Mouse (Mus musculus) liver, embryonic 15.5 days (tissue): ENCODE results near the gene Spg21. TPM values are rescaled to one million over a fixed set of nuclear protein-coding genes. Genes with fewer than 3 reads are reported as not detected.

Experiments used
- ATAC-seq: fragments of 200-750 bp; cut with Nextera tagmentation; 2 replicates; pipeline ENCODE4 v1.8.0; 2017; ENCODE audit warnings: moderate number of reproducible peaks, mild to moderate bottlenecking, moderate library complexity; ENCODE audit not compliant: insufficient read depth
- H3K27ac ChIP-seq: fragments of 300-500 bp; sonication (generic); replicated peaks from 2 replicates; pipeline ENCODE4 v1.5.1; 2015; ENCODE audit warnings: mild to moderate bottlenecking, inconsistent platforms
- H3K27me3 ChIP-seq: fragments of 300-500 bp; sonication (generic); 2 replicates; pipeline ENCODE4 v1.6.1; 2015; ENCODE audit warnings: mild to moderate bottlenecking, inconsistent platforms
- H3K36me3 ChIP-seq: fragments of 300-500 bp; sonication (generic); replicated peaks from 2 replicates; pipeline ENCODE4 v1.6.1; 2015; ENCODE audit warnings: moderate library complexity, mild to moderate bottlenecking, inconsistent platforms
- H3K4me1 ChIP-seq: fragments of 300-500 bp; sonication (generic); replicated peaks from 2 replicates; pipeline ENCODE4 v1.6.1; 2015; ENCODE audit warnings: inconsistent platforms
- H3K4me2 ChIP-seq: fragments of 300-500 bp; sonication (generic); 2 replicates; pipeline ENCODE4 v1.6.1; 2015; ENCODE audit warnings: moderate library complexity, mild to moderate bottlenecking, inconsistent platforms
- H3K4me3 ChIP-seq: fragments of 300-500 bp; sonication (generic); replicated peaks from 2 replicates; pipeline ENCODE4 v1.5.1; 2015; ENCODE audit warnings: mild to moderate bottlenecking, inconsistent platforms
- H3K9ac ChIP-seq: fragments of 300-500 bp; sonication (generic); 2 replicates; pipeline ENCODE4 v1.6.1; 2015; ENCODE audit warnings: moderate library complexity, mild to moderate bottlenecking, inconsistent platforms
- H3K9me3 ChIP-seq: fragments of 300-500 bp; sonication (generic); replicated peaks from 2 replicates; pipeline ENCODE4 v1.6.1; 2016; ENCODE audit warnings: inconsistent platforms
- WGBS: fragments of 180-500 bp; shearing (Covaris S2); methylation state at CpG from one replicate; pipeline ENCODE4 v1.1.7; 2015; ENCODE audit warnings: mixed read lengths; ENCODE audit not compliant: insufficient replicate concordance; 5-methylcytosine and 5-hydroxymethylcytosine counted together
- polyA plus RNA-seq: library from polyadenylated mRNA; unstranded; fragments of >200 nt; fragmentation: Nextera tagmentation; extraction: Ambion mirVana; gene quantifications from 2 replicates; pipeline ENCODE4 v1.2.1, GENCODE M21; 2015

Gene Spg21
- polyA plus RNA-seq, 1 experiment from 2014 or later, result 30.0 TPM

DNA sequence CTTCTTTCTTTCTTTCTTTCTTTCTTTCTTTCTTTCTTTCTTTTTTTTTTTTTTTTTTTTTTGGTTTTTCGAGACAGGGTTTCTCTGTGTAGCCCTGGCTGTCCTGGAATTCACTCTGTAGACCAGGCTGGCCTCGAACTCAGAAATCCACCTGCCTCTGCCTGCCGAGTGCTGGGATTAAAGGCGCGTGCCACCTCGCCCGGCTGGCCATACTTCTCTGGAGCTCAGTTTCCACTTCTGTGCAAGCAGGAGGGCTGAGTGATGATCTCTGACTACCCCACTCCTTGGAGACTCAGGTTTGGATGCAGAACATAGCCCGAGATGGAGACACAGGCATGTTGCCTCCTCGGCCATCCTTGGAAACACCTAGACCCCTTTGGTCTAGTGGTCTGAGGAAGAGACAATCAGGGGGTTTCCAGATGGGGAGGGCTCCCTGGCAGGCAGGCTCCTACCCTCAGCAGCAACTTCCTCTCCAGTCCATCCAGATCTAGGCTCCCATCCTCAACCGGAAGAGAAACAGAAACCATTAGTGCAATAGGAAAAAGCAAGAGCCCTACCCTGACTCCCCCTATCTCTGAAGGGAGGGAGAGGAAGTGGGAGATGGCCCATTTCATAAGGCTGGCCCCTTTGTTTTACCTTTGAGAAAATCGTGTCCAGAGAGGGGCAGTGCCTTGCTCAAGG, 75.2 kb downstream of the Spg21 start:
- WGBS, result 48% methylated on average over 11 of the region's 11 CpGs

DNA sequence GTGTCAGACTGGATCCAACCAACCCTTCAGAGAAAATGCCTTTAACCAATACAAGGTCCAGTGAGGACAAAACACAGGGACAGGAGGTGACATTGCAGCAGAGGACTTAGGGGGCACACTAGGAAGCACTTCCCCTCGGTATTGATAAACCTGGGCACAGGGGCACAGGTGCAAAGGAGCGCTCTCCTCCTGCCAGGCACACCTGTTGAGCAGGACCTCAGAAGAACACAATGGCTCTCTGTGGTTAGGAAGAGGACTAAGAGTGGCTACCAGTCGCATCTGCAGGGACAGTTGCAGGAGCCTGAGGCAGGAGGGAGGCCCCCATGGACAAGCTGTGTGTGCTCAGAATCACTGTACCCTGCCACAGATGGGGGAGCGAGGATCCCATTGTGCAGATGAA, 75.7 kb downstream of the Spg21 start:
- peaks cover 50% of the 10 kb centered on the region for H3K4me1 ChIP-seq
- peak overlapping the region; percentile 35; the same call in 1 of the 2 replicates for H3K27ac ChIP-seq
- H3K36me3 ChIP-seq, result no peaks in the 10 kb centered on the region
- H3K27me3 ChIP-seq, result no peaks in the 10 kb centered on the region
- 61% methylated on average over 4 of the region's 4 CpGs for WGBS
- H3K4me3 ChIP-seq, result no peak overlapping the region
- no peak overlapping the region for H3K9ac ChIP-seq
- no peak overlapping the region for H3K4me2 ChIP-seq
- no peak for ATAC-seq
- H3K9me3 ChIP-seq, result no peaks in the 10 kb centered on the region

More for the DNA sequence above, 75.2 kb downstream of the Spg21 start:
- no peak overlapping the region for H3K9ac ChIP-seq
- H3K9me3 ChIP-seq, result no peaks in the 10 kb centered on the region
- H3K4me3 ChIP-seq, result no peak overlapping the region
- H3K36me3 ChIP-seq, result no peaks in the 10 kb centered on the region
- no peak overlapping the region for H3K4me2 ChIP-seq
- peaks cover 44% of the 10 kb centered on the region for H3K4me1 ChIP-seq
- no peaks in the 10 kb centered on the region for H3K27me3 ChIP-seq
- H3K27ac ChIP-seq, result peak overlapping the region; percentile 53; the same call in 1 of the 2 replicates
- ATAC-seq, result no peak

Other genes with a start within 250 kb of the Spg21 start
- gene Cilp, start 195.8 kb upstream of the Spg21 start, polyA plus RNA-seq, result 0.15 and 0.17 TPM in 2 replicates
- gene Clpx, start 166.7 kb upstream of the Spg21 start, polyA plus RNA-seq, result 33.3 and 35.9 TPM in 2 replicates
- 3.3 and 3.6 TPM in 2 replicates for gene Pdcd7, start 114.8 kb upstream of the Spg21 start, polyA plus RNA-seq
- 0.09 TPM in 1 of 2 replicates, not detected in the other for gene Ubap1l, start 99.9 kb upstream of the Spg21 start, polyA plus RNA-seq
- 0.18 and 0.24 TPM in 2 replicates for gene Kbtbd13, start 69.3 kb upstream of the Spg21 start, polyA plus RNA-seq
- gene Rasl12, start 62.4 kb upstream of the Spg21 start, polyA plus RNA-seq, result 0.10 and 0.23 TPM in 2 replicates
- 0.17 TPM in 1 of 2 replicates, not detected in the other for gene Slc51b, start 38.0 kb upstream of the Spg21 start, polyA plus RNA-seq
- gene Mtfmt, start 25.2 kb upstream of the Spg21 start, polyA plus RNA-seq, result 6.2 and 6.7 TPM in 2 replicates
- gene Ankdd1a, start 59.2 kb downstream of the Spg21 start, polyA plus RNA-seq, result 0.09 TPM in 1 of 2 replicates, not detected in the other
- gene Plekho2, start 119.1 kb downstream of the Spg21 start, polyA plus RNA-seq, result 27.0 and 27.3 TPM in 2 replicates
- gene Pif1, start 126.2 kb downstream of the Spg21 start, polyA plus RNA-seq, result 10.0 and 13.2 TPM in 2 replicates
- gene Rbpms2, start 168.7 kb downstream of the Spg21 start, polyA plus RNA-seq, result 11.3 and 11.8 TPM in 2 replicates
- gene Oaz2, start 207.1 kb downstream of the Spg21 start, polyA plus RNA-seq, result 48.8 and 51.7 TPM in 2 replicates